Mouse (Mus musculus) CH12.LX (cell line): ENCODE measurements around the gene Cxadr. TPM values are rescaled to one million over a fixed set of nuclear protein-coding genes. Genes with fewer than 3 reads are reported as not detected.

ENCODE experiments used
- DNase-seq: peaks from one replicate; pipeline ENCODE4 v3.0.0-alpha.2; 2013; ENCODE audit errors: extremely low read depth
- H3K27ac ChIP-seq: 2 replicates; pipeline ENCODE4 v1.5.1; 2012; ENCODE audit warnings: low read depth, mild to moderate bottlenecking, control low read depth, moderate library complexity; ENCODE audit not compliant: insufficient read depth
- H3K27me3 ChIP-seq: replicated peaks from 2 replicates; pipeline ENCODE3; 2012; ENCODE audit warnings: inconsistent platforms
- H3K36me3 ChIP-seq, 2 experiments: replicated peaks in 1 of 2; 2 replicates each; pipeline versions ENCODE3 to v1.6.1; 2012; ENCODE audit warnings: inconsistent platforms in 1 of 2, low read length in 1 of 2, mild to moderate bottlenecking in 1 of 2, mixed read lengths in 1 of 2, moderate library complexity in 1 of 2; ENCODE audit not compliant: control insufficient read depth in 1 of 2, insufficient read depth in 1 of 2
- H3K4me1 ChIP-seq, 2 experiments: 2 replicates each; pipeline ENCODE4 v1.6.1; 2012; ENCODE audit warnings: inconsistent platforms in 1 of 2, moderate library complexity in 1 of 2; ENCODE audit not compliant: insufficient read depth in 2 of 2, control insufficient read depth in 1 of 2
- H3K4me2 ChIP-seq: 2 replicates; pipeline ENCODE4 v1.6.1; 2012; ENCODE audit warnings: low read depth, mild to moderate bottlenecking, control low read depth; ENCODE audit not compliant: poor library complexity, insufficient read depth, severe bottlenecking
- H3K4me3 ChIP-seq, 3 experiments: fragments of 150-350 bp in 1 of 3; sonication (generic) in 1 of 3; replicated peaks in 1 of 3; 2 replicates each; pipeline versions ENCODE3 to v1.5.1; 2011 to 2012; ENCODE audit warnings: low read depth in 2 of 3, low read length in 2 of 3, mild to moderate bottlenecking in 2 of 3, moderate library complexity in 2 of 3, control low read depth in 1 of 3, improper control_type of control experiment in 1 of 3, inconsistent platforms in 1 of 3, mixed read lengths in 1 of 3; ENCODE audit not compliant: poor library complexity in 1 of 3
- H3K79me2 ChIP-seq: replicated peaks from 2 replicates; pipeline ENCODE4 v1.6.1; 2012; ENCODE audit warnings: mild to moderate bottlenecking, moderate library complexity; ENCODE audit not compliant: control insufficient read depth, poor library complexity, insufficient read depth, severe bottlenecking; ENCODE audit errors: extremely low read depth
- H3K9ac ChIP-seq: 2 replicates; pipeline ENCODE4 v1.6.1; 2012; ENCODE audit warnings: low read depth, mild to moderate bottlenecking, control low read depth, moderate library complexity; ENCODE audit not compliant: insufficient read depth
- H3K9me3 ChIP-seq: replicated peaks from 2 replicates; pipeline ENCODE3; 2012; ENCODE audit warnings: low read length, inconsistent platforms, mixed read lengths
- BHLHE40 ChIP-seq: IDR thresholded peaks from 2 replicates; pipeline ENCODE4 v1.6.1; 2011; ENCODE audit warnings: mild to moderate bottlenecking, low read depth, low read length, improper control_type of control experiment
- CHD1 ChIP-seq: IDR thresholded peaks from 2 replicates; pipeline ENCODE4 v1.6.1; 2012; ENCODE audit warnings: low read depth, low read length, improper control_type of control experiment, inconsistent platforms
- CHD2 ChIP-seq: IDR thresholded peaks from 2 replicates; pipeline ENCODE4 v1.6.1; 2011; ENCODE audit warnings: low read length, improper control_type of control experiment
- CTCF ChIP-seq, 2 experiments: IDR thresholded peaks in 1 of 2; conservative IDR thresholded peaks in 1 of 2; 2 replicates each; pipeline ENCODE4 v1.5.1; 2011 to 2012; ENCODE audit warnings: low read depth in 2 of 2, low read length in 2 of 2, improper control_type of control experiment in 1 of 2, inconsistent platforms in 1 of 2, mild to moderate bottlenecking in 1 of 2, moderate library complexity in 1 of 2
- E2F4 ChIP-seq: IDR thresholded peaks from 2 replicates; pipeline ENCODE4 v1.6.1; 2011; ENCODE audit warnings: low read depth, low read length, improper control_type of control experiment; ENCODE audit not compliant: insufficient replicate concordance
- ELF1 ChIP-seq: IDR thresholded peaks from 2 replicates; pipeline ENCODE4 v1.6.1; 2014; ENCODE audit warnings: low read depth, mild to moderate bottlenecking, inconsistent platforms, low read length, improper control_type of control experiment
- EP300 ChIP-seq: IDR thresholded peaks from 2 replicates; pipeline ENCODE4 v1.6.1; 2011; ENCODE audit warnings: low read length, improper control_type of control experiment
- ETS1 ChIP-seq: conservative IDR thresholded peaks from 2 replicates; pipeline ENCODE4 v1.6.1; 2012; ENCODE audit warnings: low read depth, mild to moderate bottlenecking, inconsistent platforms, low read length, improper control_type of control experiment, moderate library complexity
- GABPA ChIP-seq: IDR thresholded peaks from 2 replicates; pipeline ENCODE4 v1.6.1; 2012; ENCODE audit warnings: low read depth, low read length, improper control_type of control experiment, inconsistent platforms; ENCODE audit not compliant: insufficient replicate concordance
- HCFC1 ChIP-seq: IDR thresholded peaks from 2 replicates; pipeline ENCODE4 v1.6.1; 2012; ENCODE audit warnings: low read depth, mild to moderate bottlenecking, inconsistent platforms, low read length, improper control_type of control experiment
- IRF4 ChIP-seq: IDR thresholded peaks from 2 replicates; pipeline ENCODE4 v1.6.1; 2014; ENCODE audit warnings: low read depth, mild to moderate bottlenecking, inconsistent platforms, low read length, improper control_type of control experiment
- JUN ChIP-seq: IDR thresholded peaks from 2 replicates; pipeline ENCODE4 v1.6.1; 2011; ENCODE audit warnings: low read depth, mild to moderate bottlenecking, low read length, improper control_type of control experiment, moderate library complexity; ENCODE audit not compliant: insufficient read depth
- JUND ChIP-seq: conservative IDR thresholded peaks from 2 replicates; pipeline ENCODE4 v1.6.1; 2011; ENCODE audit warnings: low read depth, low read length, improper control_type of control experiment
- KAT2A ChIP-seq: IDR thresholded peaks from 2 replicates; pipeline ENCODE4 v1.6.1; 2012; ENCODE audit warnings: low read length, improper control_type of control experiment, inconsistent platforms; ENCODE audit not compliant: insufficient replicate concordance
- MAFK ChIP-seq: IDR thresholded peaks from 2 replicates; pipeline ENCODE4 v1.6.1; 2011; ENCODE audit warnings: low read length, improper control_type of control experiment; ENCODE audit not compliant: insufficient replicate concordance
- MAX ChIP-seq: IDR thresholded peaks from 2 replicates; pipeline ENCODE4 v1.6.1; 2011; ENCODE audit warnings: low read length, improper control_type of control experiment
- MAZ ChIP-seq: IDR thresholded peaks from 2 replicates; pipeline ENCODE4 v1.6.1; 2012; ENCODE audit warnings: low read depth, mild to moderate bottlenecking, inconsistent platforms, low read length, improper control_type of control experiment, moderate library complexity
- MEF2A ChIP-seq: IDR thresholded peaks from 2 replicates; pipeline ENCODE4 v1.6.1; 2014; ENCODE audit warnings: low read depth, mild to moderate bottlenecking, inconsistent platforms, low read length, improper control_type of control experiment, borderline replicate concordance
- MXI1 ChIP-seq: IDR thresholded peaks from 2 replicates; pipeline ENCODE4 v1.6.1; 2011; ENCODE audit warnings: mild to moderate bottlenecking, low read depth, low read length, improper control_type of control experiment
- NELFE ChIP-seq: IDR thresholded peaks from 2 replicates; pipeline ENCODE4 v1.6.1; 2011; ENCODE audit warnings: low read depth, low read length, improper control_type of control experiment
- NRF1 ChIP-seq: IDR thresholded peaks from 2 replicates; pipeline ENCODE4 v1.6.1; 2014; ENCODE audit warnings: low read depth, mild to moderate bottlenecking, inconsistent platforms, low read length, improper control_type of control experiment, moderate library complexity
- PAX5 ChIP-seq: IDR thresholded peaks from 2 replicates; pipeline ENCODE4 v1.6.1; 2012; ENCODE audit warnings: low read length, inconsistent platforms, mixed read lengths
- POLR2A ChIP-seq: IDR thresholded peaks from 2 replicates; pipeline ENCODE4 v1.6.1; 2011; ENCODE audit warnings: low read depth, mild to moderate bottlenecking, improper control_type of control experiment, low read length
- POLR2AphosphoS2 ChIP-seq: IDR thresholded peaks from 2 replicates; pipeline ENCODE4 v1.6.1; 2011; ENCODE audit warnings: low read depth, low read length, improper control_type of control experiment
- RAD21 ChIP-seq: IDR thresholded peaks from 2 replicates; pipeline ENCODE4 v1.6.1; 2011; ENCODE audit warnings: low read depth, mild to moderate bottlenecking, low read length, improper control_type of control experiment, moderate library complexity
- RCOR1 ChIP-seq: conservative IDR thresholded peaks from 2 replicates; pipeline ENCODE4 v1.6.1; 2012; ENCODE audit warnings: low read depth, mild to moderate bottlenecking, inconsistent platforms, low read length, improper control_type of control experiment
- SIN3A ChIP-seq: IDR thresholded peaks from 2 replicates; pipeline ENCODE4 v1.6.1; 2012; ENCODE audit warnings: low read length, improper control_type of control experiment, inconsistent platforms
- SMC3 ChIP-seq: IDR thresholded peaks from 2 replicates; pipeline ENCODE4 v1.6.1; 2011; ENCODE audit warnings: low read depth, low read length, improper control_type of control experiment
- TBP ChIP-seq: conservative IDR thresholded peaks from 2 replicates; pipeline ENCODE4 v1.6.1; 2011; ENCODE audit warnings: low read depth, low read length, improper control_type of control experiment
- TCF12 ChIP-seq: IDR thresholded peaks from 2 replicates; pipeline ENCODE4 v1.6.1; 2014; ENCODE audit warnings: low read depth, mild to moderate bottlenecking, inconsistent platforms, low read length, improper control_type of control experiment
- UBTF ChIP-seq: IDR thresholded peaks from 2 replicates; pipeline ENCODE4 v1.6.1; 2012; ENCODE audit warnings: low read depth, mild to moderate bottlenecking, inconsistent platforms, low read length, improper control_type of control experiment, moderate library complexity
- USF1 ChIP-seq: IDR thresholded peaks from 2 replicates; pipeline ENCODE4 v1.6.1; 2014; ENCODE audit warnings: low read depth, mild to moderate bottlenecking, inconsistent platforms, low read length, improper control_type of control experiment
- USF2 ChIP-seq: conservative IDR thresholded peaks from 2 replicates; pipeline ENCODE4 v1.6.1; 2011; ENCODE audit warnings: low read depth, low read length, improper control_type of control experiment
- ZC3H11A ChIP-seq: IDR thresholded peaks from 2 replicates; pipeline ENCODE4 v1.6.1; 2012; ENCODE audit warnings: low read depth, mild to moderate bottlenecking, inconsistent platforms, low read length, improper control_type of control experiment
- ZKSCAN1 ChIP-seq: IDR thresholded peaks from 2 replicates; pipeline ENCODE4 v1.6.1; 2012; ENCODE audit warnings: low read depth, inconsistent platforms, low read length, improper control_type of control experiment, borderline replicate concordance
- ZMIZ1 ChIP-seq: IDR thresholded peaks from 2 replicates; pipeline ENCODE4 v1.6.1; 2012; ENCODE audit warnings: low read depth, mild to moderate bottlenecking, inconsistent platforms, low read length, improper control_type of control experiment
- ZNF384 ChIP-seq: IDR thresholded peaks from 2 replicates; pipeline ENCODE4 v1.6.1; 2012; ENCODE audit warnings: low read depth, low read length, improper control_type of control experiment, inconsistent platforms
- dilution Hi-C: fragments of 300-500 bp; cut with MboI; formaldehyde crosslinking; loops from 2 replicates; pipeline ENCODE4 v1.14.3; 2020; ENCODE audit warnings: low sequenced_read_pairs; ENCODE audit not compliant: extremely low pct_unique_long_range_greater_than_20kb, extremely low pct_ligation_motif_present
- in situ Hi-C: fragments of 300-500 bp; cut with MboI; formaldehyde crosslinking; loops from 3 replicates; pipeline ENCODE4 v1.14.3; 2019; ENCODE audit warnings: low sequenced_read_pairs, low pct_ligation_motif_present, low pct_unique_long_range_greater_than_20kb, mixed read lengths
- polyA plus RNA-seq: library from polyadenylated mRNA; unstranded; fragments of >175 nt; gene quantifications from 2 replicates; pipeline ENCODE4 v1.2.1, GENCODE M21; 2012; ENCODE audit warnings: low read depth; ENCODE audit not compliant: insufficient read length
- total RNA-seq, 2 experiments: library from RNA; depleted of rRNA; stranded (reverse); fragments of 300-350 nt in 1 of 2; fragments of >200 nt in 1 of 2; gene quantifications; 2 replicates each; pipeline ENCODE4 v1.2.3; 2012 to 2014

Gene Cxadr
- total and polyA plus RNA-seq, 3 experiments = 0.76 TPM; not detected in 2

DNA sequence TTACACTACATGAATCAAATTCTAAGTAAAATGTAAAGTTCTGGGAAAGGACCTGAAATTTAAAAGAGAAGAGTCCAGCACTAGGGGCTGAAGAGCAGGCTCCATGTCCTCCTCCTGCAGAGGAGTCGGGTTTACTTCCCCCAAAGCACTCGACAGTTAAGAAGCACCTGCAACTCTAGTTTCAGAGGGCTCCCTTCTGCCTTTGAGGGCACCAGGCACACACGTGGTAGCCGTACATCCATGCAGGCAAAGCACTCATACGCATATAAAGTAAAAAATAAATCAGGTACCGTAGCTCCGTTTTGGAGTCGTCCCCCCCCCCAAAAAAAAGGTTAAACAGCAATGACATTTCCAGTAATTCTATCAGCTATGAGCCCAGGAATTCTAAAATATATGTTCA, 72.5 kb downstream of the Cxadr start (continued):
- TF ChIP-seq MAFK (no peak), UBTF (no peak), CHD2 (no peak), JUND (no peak), RCOR1 (no peak), JUN (no peak), SMC3 (no peak)

DNA sequence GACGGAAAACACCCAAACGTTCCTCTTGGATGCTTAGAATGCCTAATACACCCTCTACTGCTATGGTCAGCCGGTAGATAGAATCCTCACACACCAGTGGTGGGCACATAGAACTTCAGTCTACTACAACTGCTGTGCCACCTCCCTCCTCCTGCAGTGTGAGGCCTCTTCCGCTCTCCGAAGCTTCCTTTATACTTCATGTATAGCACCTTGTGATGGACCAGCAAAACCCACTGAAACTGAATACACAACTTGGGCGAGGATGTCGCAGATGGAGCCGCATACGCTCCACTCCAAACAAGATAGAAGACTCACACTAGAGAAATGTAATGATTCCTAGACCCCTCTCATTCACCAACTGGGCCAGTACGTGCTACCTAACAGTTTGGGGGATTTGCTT, 73.9 kb downstream of the Cxadr start:
- H3K36me3 ChIP-seq = peaks cover 16 to 26% of the 10 kb centered on the region in 2 experiments
- dilution Hi-C loops (no loop called here), in situ Hi-C loops (no loop called here)
- no peaks in the 10 kb centered on the region for H3K9me3 ChIP-seq
- H3K79me2 ChIP-seq = peaks cover 51% of the 10 kb centered on the region
- H3K27me3 ChIP-seq = peaks cover 2% of the 10 kb centered on the region
- H3K4me3 ChIP-seq = peak overlapping the region; percentile 59 to 99 (median 76)
- H3K27ac ChIP-seq = peak overlapping the region; percentile 71
- peaks cover 2 to 35% of the 10 kb centered on the region in 2 experiments; a peak in 3 of 4 replicates for H3K4me1 ChIP-seq
- peak overlapping the region; percentile 98 for H3K4me2 ChIP-seq
- peak; percentile 81 for DNase-seq
- H3K9ac ChIP-seq = peak overlapping the region; percentile 88
- no peak for TF ChIP-seq POLR2AphosphoS2
- no peak for TF ChIP-seq TCF12
- TF ChIP-seq BHLHE40 = 0 out of 2 replicates have a peak, but pooled peaks have one; percentile 4
- no peak for TF ChIP-seq JUN
- peak; percentile 8; the same call in 1 of the 2 replicates for TF ChIP-seq HCFC1
- TF ChIP-seq MXI1 = peak; percentile 44
- no peak for TF ChIP-seq JUND
- TF ChIP-seq TBP = peak; percentile 80
- peak; percentile 33; the same call in 1 of the 2 replicates for TF ChIP-seq NELFE
- TF ChIP-seq ZMIZ1 = no peak
- no peak for TF ChIP-seq IRF4
- TF ChIP-seq MEF2A = no peak
- TF ChIP-seq RCOR1 = no peak
- peak; percentile 57 for TF ChIP-seq POLR2A
- TF ChIP-seq ZNF384 = no peak
- no peak for TF ChIP-seq USF2
- peak; percentile 69 for TF ChIP-seq ELF1
- no peak for TF ChIP-seq RAD21
- TF ChIP-seq MAZ = no peak
- TF ChIP-seq ZC3H11A = no peak
- no peak for TF ChIP-seq EP300
- TF ChIP-seq NRF1 = no peak
- TF ChIP-seq SMC3 = no peak
- TF ChIP-seq ZKSCAN1 = no peak
- no peak for TF ChIP-seq KAT2A
- TF ChIP-seq MAFK = no peak
- no peak for TF ChIP-seq GABPA
- no peak for TF ChIP-seq E2F4
- no peak for TF ChIP-seq CHD2
- TF ChIP-seq MAX = no peak
- 0 out of 2 replicates have a peak, but pooled peaks have one; percentile 61 for TF ChIP-seq SIN3A
- no peak for TF ChIP-seq PAX5
- TF ChIP-seq ETS1 = no peak
- TF ChIP-seq UBTF = no peak
- 0 out of 4 replicates have a peak, but pooled peaks of 1 of the 2 experiments have one; percentile 9 for TF ChIP-seq CTCF (conservative IDR thresholded peaks at IDR 0.05 in 1 of 2, IDR thresholded peaks at IDR 0.05 in 1 of 2; ENCODE audit: low read depth in 2 of 2, low read length in 2 of 2)
- TF ChIP-seq CHD1 = no peak; the same call in 1 of the 2 replicates
- TF ChIP-seq USF1 = no peak
